Comparison of ENCODE assay signal across 10 mouse cellular contexts in the genomic region with DNA sequence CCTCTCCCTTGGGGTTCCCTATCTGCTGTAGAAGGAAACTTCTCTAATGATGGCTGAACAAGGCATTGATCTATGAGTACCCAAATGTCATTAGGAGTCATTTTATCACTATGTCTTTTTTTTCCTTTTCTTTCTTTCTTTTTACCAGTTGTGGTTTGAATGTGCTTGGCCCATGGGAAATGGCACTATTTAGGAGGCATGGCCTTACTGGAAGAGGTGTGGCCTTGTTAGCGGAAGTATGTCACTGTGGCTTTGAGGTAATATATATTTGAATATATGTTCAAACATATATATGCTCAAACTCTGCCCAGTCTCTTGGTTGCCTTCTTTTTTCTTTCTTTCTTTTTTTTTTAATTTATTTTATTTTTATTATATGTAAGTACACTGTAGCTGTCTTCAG. TPM values are rescaled to one million over a fixed set of nuclear protein-coding genes. Genes with fewer than 3 reads are reported as not detected.
DNase-seq lines count a peak whose midpoint lies in the region; ATAC-seq and TF ChIP-seq lines count a peak whose summit lies in the region.
"Had no signal": no experiment of that assay in that cellular context is flagged by ENCODE, and none has a peak within 500 bp of the region (broad histone marks: within the 10 kb centered on the region; RNA-seq: fewer than 3 reads in every experiment).

No protein-coding gene starts in this region.

- H3K4me2 ChIP-seq in forebrain, embryonic 14.5 days (ENCODE audit: low read length) = 0 out of 2 replicates have a peak overlapping the region, but pooled peaks have one; percentile 89
- no peak overlapping the region for H3K4me2 ChIP-seq in forebrain, embryonic 11.5 days (ENCODE audit: low read depth, low read length, severe bottlenecking)
- peak overlapping the region; percentile 79; the same call in 1 of the 2 replicates for H3K4me2 ChIP-seq in neural tube, embryonic 11.5 days (ENCODE audit: low read depth)
- H3K4me2 ChIP-seq in liver, embryonic 12.5 days = peak overlapping the region; percentile 77
- peak overlapping the region; percentile 66; the same call in 1 of the 2 replicates for H3K4me2 ChIP-seq in stomach, postnatal 0 days (replicated peaks; ENCODE audit: low read depth)

- no peak overlapping the region for H3K27ac ChIP-seq in forebrain, embryonic 14.5 days (ENCODE audit: low read depth, low read length)
- H3K27ac ChIP-seq in forebrain, embryonic 11.5 days (ENCODE audit: low read depth, low read length) = no peak overlapping the region
- H3K27ac ChIP-seq in neural tube, embryonic 11.5 days (ENCODE audit: low read depth, low read length) = no peak overlapping the region
- no peak overlapping the region for H3K27ac ChIP-seq in liver, embryonic 12.5 days
- H3K27ac ChIP-seq in stomach, postnatal 0 days (replicated peaks) = no peak overlapping the region

- H3K27me3 ChIP-seq in forebrain, embryonic 14.5 days (replicated peaks; ENCODE audit: control insufficient read depth, insufficient read depth, low read length) = no peaks in the 10 kb centered on the region
- no peaks in the 10 kb centered on the region for H3K27me3 ChIP-seq in forebrain, embryonic 11.5 days (ENCODE audit: control insufficient read depth, insufficient read depth, low read length)
- H3K27me3 ChIP-seq in neural tube, embryonic 11.5 days (ENCODE audit: control insufficient read depth, insufficient read depth, low read length) = no peaks in the 10 kb centered on the region
- H3K27me3 ChIP-seq in liver, embryonic 12.5 days (replicated peaks) = no peaks in the 10 kb centered on the region
- H3K27me3 ChIP-seq in stomach, postnatal 0 days (ENCODE audit: control insufficient read depth, insufficient read depth, low read length) = no peaks in the 10 kb centered on the region

- WGBS in forebrain, embryonic 14.5 days = 94% methylated on average over 1 of the region's 1 CpGs
- WGBS in forebrain, embryonic 11.5 days = 92% methylated on average over 1 of the region's 1 CpGs
- 95% methylated on average over 1 of the region's 1 CpGs for WGBS in neural tube, embryonic 11.5 days
- 86% methylated on average over 1 of the region's 1 CpGs for WGBS in liver, embryonic 12.5 days (ENCODE audit: insufficient replicate concordance)
- 91% methylated on average over 1 of the region's 1 CpGs for WGBS in stomach, postnatal 0 days

- H3K4me3 ChIP-seq in forebrain, embryonic 14.5 days (ENCODE audit: low read depth, low read length) = no peak overlapping the region
- H3K4me3 ChIP-seq in forebrain, embryonic 11.5 days (ENCODE audit: low read depth, low read length) = no peak overlapping the region
- H3K4me3 ChIP-seq in neural tube, embryonic 11.5 days (ENCODE audit: low read depth, low read length) = no peak overlapping the region
- H3K4me3 ChIP-seq in liver, embryonic 12.5 days = no peak overlapping the region
- H3K4me3 ChIP-seq in stomach, postnatal 0 days (ENCODE audit: low read depth, low read length) = no peak overlapping the region

- H3K36me3 ChIP-seq in forebrain, embryonic 14.5 days (ENCODE audit: control insufficient read depth, insufficient read depth, low read length) = no peaks in the 10 kb centered on the region
- no peaks in the 10 kb centered on the region for H3K36me3 ChIP-seq in forebrain, embryonic 11.5 days (ENCODE audit: control insufficient read depth, insufficient read depth, low read length)
- no peaks in the 10 kb centered on the region for H3K36me3 ChIP-seq in neural tube, embryonic 11.5 days (ENCODE audit: control insufficient read depth, insufficient read depth, low read length)
- peaks cover 7% of the 10 kb centered on the region; the same call in 1 of the 2 replicates for H3K36me3 ChIP-seq in liver, embryonic 12.5 days
- H3K36me3 ChIP-seq in stomach, postnatal 0 days (ENCODE audit: control insufficient read depth, insufficient read depth, low read length) = no peaks in the 10 kb centered on the region

- 0 out of 2 replicates have a peak, but pooled peaks cover 6% of the 10 kb centered on the region for H3K4me1 ChIP-seq in forebrain, embryonic 14.5 days (ENCODE audit: control insufficient read depth, insufficient read depth, low read length)
- H3K4me1 ChIP-seq in forebrain, embryonic 11.5 days (replicated peaks; ENCODE audit: control insufficient read depth, insufficient read depth, low read length) = peaks cover 4% of the 10 kb centered on the region
- H3K4me1 ChIP-seq in neural tube, embryonic 11.5 days (ENCODE audit: control insufficient read depth, insufficient read depth, low read length) = peaks cover 12% of the 10 kb centered on the region
- H3K4me1 ChIP-seq in liver, embryonic 12.5 days = peaks cover 20% of the 10 kb centered on the region
- H3K4me1 ChIP-seq in stomach, postnatal 0 days (replicated peaks; ENCODE audit: control insufficient read depth, insufficient read depth) = no peaks in the 10 kb centered on the region

- no peaks in the 10 kb centered on the region for H3K9me3 ChIP-seq in forebrain, embryonic 14.5 days (replicated peaks; ENCODE audit: control insufficient read depth, low read length)
- no peaks in the 10 kb centered on the region for H3K9me3 ChIP-seq in forebrain, embryonic 11.5 days (ENCODE audit: control insufficient read depth, low read length)
- no peaks in the 10 kb centered on the region for H3K9me3 ChIP-seq in neural tube, embryonic 11.5 days (ENCODE audit: control insufficient read depth, low read length)
- no peaks in the 10 kb centered on the region for H3K9me3 ChIP-seq in liver, embryonic 12.5 days (replicated peaks)
- no peaks in the 10 kb centered on the region for H3K9me3 ChIP-seq in stomach, postnatal 0 days (ENCODE audit: control insufficient read depth, low read length)

- DNase-seq in forebrain, embryonic 14.5 days (ENCODE audit: low spot score) = no peak
- no peak for DNase-seq in forebrain, embryonic 11.5 days (ENCODE audit: low spot score)
- DNase-seq in neural tube, embryonic 11.5 days (ENCODE audit: low spot score) = no peak
- no peak for DNase-seq in neural tube, embryonic 10.5 days (ENCODE audit: extremely low spot score, low spot score)
- no peak for DNase-seq in stomach, postnatal 0 days (ENCODE audit: low spot score)
- DNase-seq in ovary, postnatal 36 days (ENCODE audit: low spot score) = no peak
- DNase-seq: cerebellum, adult 18-20 months; retina, postnatal 1 day had no signal

- no peak for ATAC-seq in forebrain, embryonic 14.5 days
- no peak for ATAC-seq in forebrain, embryonic 11.5 days (replicated peaks; ENCODE audit: low FRiP score)
- ATAC-seq in neural tube, embryonic 11.5 days (ENCODE audit: insufficient read depth, low FRiP score, low TSS enrichment) = no peak
- ATAC-seq in liver, embryonic 12.5 days = no peak
- no peak for ATAC-seq in stomach, postnatal 0 days (ENCODE audit: low FRiP score, low TSS enrichment)
- ATAC-seq in granulocyte monocyte progenitor cell, adult 5-6 weeks (replicated peaks; ENCODE audit: poor library complexity, severe bottlenecking) = no peak

- TF ChIP-seq EP300 in stomach, postnatal 0 days (optimal IDR thresholded peaks at IDR 0.05) = no peak

- H3K9ac ChIP-seq in forebrain, embryonic 14.5 days (ENCODE audit: low read length) = no peak overlapping the region
- H3K9ac ChIP-seq in forebrain, embryonic 11.5 days (ENCODE audit: low read length) = no peak overlapping the region
- no peak overlapping the region for H3K9ac ChIP-seq in neural tube, embryonic 11.5 days (ENCODE audit: low read length)
- H3K9ac ChIP-seq in liver, embryonic 12.5 days = no peak overlapping the region
- H3K9ac ChIP-seq in stomach, postnatal 0 days (ENCODE audit: low read length) = no peak overlapping the region

- no peak for TF ChIP-seq CTCF in stomach, postnatal 0 days (IDR thresholded peaks at IDR 0.05; ENCODE audit: low read depth)

RNA-seq across cellular contexts. Expression of a gene that starts 1.0 kb away (rescaled TPM):
- polyA plus RNA-seq in forebrain, embryonic 14.5 days (2014; fragmentation: Nextera tagmentation; extraction: Ambion mirVana) = 7.5 and 10.0 TPM in 2 replicates
- polyA plus RNA-seq in forebrain, embryonic 11.5 days (2014; fragmentation: Nextera tagmentation; extraction: Ambion mirVana) = 10.1 and 11.3 TPM in 2 replicates
- 10.0 and 10.5 TPM in 2 replicates for polyA plus RNA-seq in neural tube, embryonic 11.5 days (2014; fragmentation: Nextera tagmentation; extraction: Ambion mirVana)
- polyA plus RNA-seq in liver, embryonic 12.5 days (2016; fragmentation: Nextera tagmentation; extraction: Ambion mirVana) = 5.2 and 5.3 TPM in 2 replicates
- polyA plus RNA-seq in stomach, postnatal 0 days (2015; fragmentation: Nextera tagmentation; extraction: Ambion mirVana) = 3.6 and 4.2 TPM in 2 replicates
- 8.6 and 13.2 TPM in 2 replicates for total RNA-seq in granulocyte monocyte progenitor cell, adult 5-6 weeks (2014; fragmentation: Nextera tagmentation)
- total RNA-seq in granulocyte monocyte progenitor cell, adult 5-6 weeks (2017) = 3.9 and 4.8 TPM in 2 replicates

RNA-seq across cellular contexts. Expression of a gene that starts 50.0 kb away (rescaled TPM):
- 1.5 and 2.3 TPM in 2 replicates for polyA plus RNA-seq in forebrain, embryonic 14.5 days (2014; fragmentation: Nextera tagmentation; extraction: Ambion mirVana)
- 3.2 TPM in 2 replicates for polyA plus RNA-seq in forebrain, embryonic 11.5 days (2014; fragmentation: Nextera tagmentation; extraction: Ambion mirVana)
- polyA plus RNA-seq in neural tube, embryonic 11.5 days (2014; fragmentation: Nextera tagmentation; extraction: Ambion mirVana) = 4.3 and 4.5 TPM in 2 replicates
- polyA plus RNA-seq in liver, embryonic 12.5 days (2016; fragmentation: Nextera tagmentation; extraction: Ambion mirVana) = 2.7 and 4.0 TPM in 2 replicates
- polyA plus RNA-seq in stomach, postnatal 0 days (2015; fragmentation: Nextera tagmentation; extraction: Ambion mirVana) = 18.2 and 22.1 TPM in 2 replicates
- total RNA-seq in granulocyte monocyte progenitor cell, adult 5-6 weeks (2014; fragmentation: Nextera tagmentation) = 21.3 and 29.3 TPM in 2 replicates
- total RNA-seq in granulocyte monocyte progenitor cell, adult 5-6 weeks (2017) = 11.0 and 19.0 TPM in 2 replicates
